Mouse (Mus musculus): ENCODE results near the gene Amdhd2. TPM values are rescaled to one million over a fixed set of nuclear protein-coding genes. Genes with fewer than 3 reads are reported as not detected.

Amdhd2 gene
- polyA plus RNA-seq, 1 experiment from 2014 or later, result 32.9 TPM

DNA sequence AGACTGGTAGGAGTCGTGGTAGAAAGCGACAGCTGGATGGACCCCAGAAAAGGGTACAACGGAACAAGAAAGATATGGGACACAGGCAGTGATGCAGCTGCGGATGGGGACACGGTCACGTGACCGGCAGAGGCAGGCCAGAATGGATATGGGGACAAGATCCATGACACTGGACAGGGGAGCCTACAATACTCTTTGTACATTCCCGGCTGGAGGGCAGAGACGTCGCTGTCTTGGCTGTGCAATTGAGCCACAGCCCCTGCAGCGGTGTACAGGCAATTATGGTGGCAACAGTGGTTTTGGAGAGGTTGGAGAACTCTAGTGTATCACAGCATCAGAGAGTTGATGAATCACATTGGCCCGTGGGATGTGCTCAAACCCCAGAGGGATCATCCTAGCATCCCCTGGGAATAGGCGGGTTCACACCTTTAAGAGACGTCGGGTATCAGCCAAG lies 42.4 kb upstream of the Amdhd2 start:
- peak overlapping the region; percentile 72 for H3K27ac ChIP-seq
- H3K36me3 ChIP-seq, result no peaks in the 10 kb centered on the region
- peaks cover 81% of the 10 kb centered on the region for H3K4me1 ChIP-seq (replicated peaks)
- H3K4me2 ChIP-seq (replicated peaks), result peak overlapping the region; percentile 80
- WGBS, result 9% methylated on average over 15 of the region's 15 CpGs
- H3K9ac ChIP-seq (replicated peaks), result peak overlapping the region; percentile 86
- peak; percentile 35 for ATAC-seq
- H3K9me3 ChIP-seq, result no peaks in the 10 kb centered on the region
- H3K27me3 ChIP-seq, result peaks cover 21% of the 10 kb centered on the region
- peak overlapping the region; percentile 69 for H3K4me3 ChIP-seq (replicated peaks)

DNA sequence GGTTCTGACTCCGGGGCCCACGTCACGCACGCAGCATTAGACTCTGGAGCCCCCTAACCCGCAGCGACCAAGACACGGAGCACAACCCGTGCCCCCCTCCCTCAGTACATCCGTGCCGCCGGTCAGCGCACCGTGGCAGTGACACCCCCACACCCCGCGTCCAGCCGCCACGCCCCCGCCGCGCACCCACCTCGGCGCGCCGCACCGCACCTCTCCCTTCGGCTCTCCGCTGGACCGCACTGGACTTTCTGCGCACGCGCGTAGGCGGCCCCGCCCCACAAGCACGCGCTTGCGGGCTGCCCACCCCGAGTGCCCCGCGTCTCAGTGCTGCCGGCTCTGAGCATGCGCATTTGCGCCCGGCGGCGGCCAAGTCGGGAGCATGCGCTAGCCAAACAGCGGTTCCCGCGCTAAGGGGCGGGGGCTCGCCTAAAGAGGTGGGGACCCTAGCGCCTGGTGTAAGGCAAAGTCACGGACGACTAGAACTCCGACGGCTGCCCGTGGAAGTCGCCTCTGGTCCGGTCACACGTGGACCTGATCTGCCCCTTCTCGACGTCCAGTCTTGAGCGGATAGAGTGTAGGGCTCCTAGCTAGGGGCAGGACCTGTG lies 41.8 kb upstream of the Amdhd2 start, which contains the start of gene Tbc1d24:
Gene Tbc1d24, minus strand, starts transcription at position 279 of the 605 bp plus-strand sequence.
- under 1% methylated on average over 52 of the region's 65 CpGs for WGBS
- Histone ChIP-seq H3K27ac (peak within 1 kb of the TSS; percentile 72), H3K9ac (replicated peaks) (peak within 1 kb of the TSS; percentile 86), H3K27me3 (peaks cover 21% of the 10 kb centered on the region), H3K9me3 (no peaks in the 10 kb centered on the region), H3K4me2 (replicated peaks) (peak within 1 kb of the TSS; percentile 80), H3K36me3 (no peaks in the 10 kb centered on the region), H3K4me1 (replicated peaks) (peaks cover 79% of the 10 kb centered on the region), H3K4me3 (replicated peaks) (peak within 1 kb of the TSS; percentile 69)
- ATAC-seq, result peak; percentile 77

DNA sequence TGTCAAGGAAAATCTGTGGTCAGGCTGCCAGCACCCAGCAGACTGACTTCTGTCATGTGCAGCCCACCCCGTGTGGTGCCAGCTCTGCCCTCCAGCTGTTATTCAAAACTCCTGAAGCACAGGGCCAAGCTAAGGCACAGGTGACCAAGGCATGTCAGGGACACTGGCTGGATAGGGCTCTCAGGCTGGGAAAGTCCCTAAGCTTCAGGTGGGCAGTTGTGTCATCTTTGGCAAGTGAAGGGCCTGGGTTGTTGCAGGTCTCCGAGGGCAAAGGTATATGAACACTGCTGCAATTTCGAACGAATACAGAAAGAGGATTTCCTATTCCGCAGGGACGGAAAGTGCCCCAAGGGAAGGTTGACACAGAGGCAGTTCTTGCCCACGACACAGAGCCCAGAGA lies 41.3 kb upstream of the Amdhd2 start:
- H3K4me1 ChIP-seq (replicated peaks), result peaks cover 77% of the 10 kb centered on the region
- H3K9ac ChIP-seq (replicated peaks), result peak overlapping the region; percentile 86
- H3K27me3 ChIP-seq, result peaks cover 16% of the 10 kb centered on the region
- WGBS, result 8% methylated on average over 7 of the region's 7 CpGs
- H3K9me3 ChIP-seq, result no peaks in the 10 kb centered on the region
- H3K4me2 ChIP-seq (replicated peaks), result peak overlapping the region; percentile 80
- no peaks in the 10 kb centered on the region for H3K36me3 ChIP-seq
- peak overlapping the region; percentile 69 for H3K4me3 ChIP-seq (replicated peaks)
- peak overlapping the region; percentile 36; the same call in 1 of the 2 replicates for H3K27ac ChIP-seq
- no peak for ATAC-seq

DNA sequence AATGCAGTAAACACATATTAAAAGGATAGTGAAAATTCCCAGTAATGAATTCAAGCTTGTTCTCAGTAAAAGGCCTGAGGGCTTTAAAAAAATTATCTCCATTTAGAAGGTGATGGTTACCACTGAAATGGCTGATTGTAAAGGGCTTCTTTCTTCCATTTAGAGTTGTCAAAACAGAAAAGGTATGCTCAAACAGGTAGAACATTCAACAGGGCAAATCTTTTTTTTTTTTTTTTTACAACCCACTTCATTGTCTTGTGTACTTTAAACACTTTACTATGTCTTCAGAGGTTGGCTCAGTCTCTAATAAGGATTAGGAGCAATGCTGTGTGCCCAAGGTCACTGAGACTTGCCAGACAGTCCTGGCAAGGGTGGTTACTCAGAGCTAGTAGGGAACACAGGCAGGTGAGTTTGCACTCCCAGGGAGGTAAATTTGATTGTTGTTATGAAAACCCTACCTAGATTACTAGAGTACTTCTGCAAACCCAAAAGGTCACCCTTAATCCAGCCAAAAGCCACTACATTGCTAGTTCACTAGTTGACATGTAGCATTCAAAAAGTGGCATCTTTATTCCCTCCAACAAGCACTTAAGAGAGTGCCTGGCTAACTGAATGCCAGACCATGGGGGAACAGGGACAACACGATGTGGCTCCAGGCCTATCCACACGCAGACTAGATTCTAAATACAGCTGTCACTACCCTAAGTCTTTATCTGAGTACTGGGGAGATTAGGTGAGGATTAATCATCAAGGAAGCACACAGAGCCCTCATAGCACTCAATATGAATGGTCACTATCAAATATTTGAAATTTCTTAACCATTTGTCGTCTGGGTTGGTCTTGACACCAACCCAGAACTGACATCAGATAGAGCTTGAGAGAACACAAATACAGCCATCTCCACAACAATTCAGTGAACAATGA lies 40.3 kb upstream of the Amdhd2 start:
- Histone ChIP-seq H3K4me1 (replicated peaks) (peaks cover 67% of the 10 kb centered on the region), H3K27ac (no peak overlapping the region), H3K4me2 (replicated peaks) (peak overlapping the region; percentile 80), H3K9ac (replicated peaks) (peak overlapping the region; percentile 86; the same call in 1 of the 2 replicates), H3K9me3 (no peaks in the 10 kb centered on the region), H3K27me3 (peaks cover 15% of the 10 kb centered on the region), H3K36me3 (no peaks in the 10 kb centered on the region), H3K4me3 (replicated peaks) (peak overlapping the region; percentile 69)
- no peak for ATAC-seq
- 75% methylated on average over 3 of the region's 3 CpGs for WGBS

DNA sequence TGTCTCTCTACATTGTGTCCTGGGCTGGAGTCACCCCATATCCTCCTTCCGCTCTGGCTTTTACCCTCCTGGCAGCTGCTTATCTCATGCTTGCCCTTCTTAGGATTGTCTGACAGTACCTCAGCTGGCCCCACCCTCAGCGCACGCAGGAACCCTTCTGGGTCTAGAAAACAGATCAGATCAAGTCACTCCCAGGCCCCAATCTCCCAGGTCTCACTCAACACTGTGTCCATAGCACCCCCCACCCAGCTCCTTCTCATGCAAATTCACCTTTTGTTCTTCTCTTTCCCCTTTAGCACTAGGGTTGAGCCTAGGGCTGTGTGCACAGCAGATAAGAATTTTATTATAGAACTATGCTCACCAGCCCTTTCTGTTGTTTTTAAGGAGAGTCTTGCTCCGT lies 39.5 kb upstream of the Amdhd2 start:
- Histone ChIP-seq H3K4me3 (replicated peaks) (0 out of 2 replicates have a peak overlapping the region, but pooled peaks have one; percentile 69), H3K4me1 (replicated peaks) (peaks cover 59% of the 10 kb centered on the region), H3K9ac (replicated peaks) (peak overlapping the region; percentile 86; the same call in 1 of the 2 replicates), H3K9me3 (no peaks in the 10 kb centered on the region), H3K27me3 (peaks cover 12% of the 10 kb centered on the region), H3K36me3 (no peaks in the 10 kb centered on the region), H3K4me2 (replicated peaks) (peak overlapping the region; percentile 80), H3K27ac (peak overlapping the region; percentile 21; the same call in 1 of the 2 replicates)
- WGBS, result 33% methylated on average over 4 of the region's 4 CpGs
- ATAC-seq, result no peak

DNA sequence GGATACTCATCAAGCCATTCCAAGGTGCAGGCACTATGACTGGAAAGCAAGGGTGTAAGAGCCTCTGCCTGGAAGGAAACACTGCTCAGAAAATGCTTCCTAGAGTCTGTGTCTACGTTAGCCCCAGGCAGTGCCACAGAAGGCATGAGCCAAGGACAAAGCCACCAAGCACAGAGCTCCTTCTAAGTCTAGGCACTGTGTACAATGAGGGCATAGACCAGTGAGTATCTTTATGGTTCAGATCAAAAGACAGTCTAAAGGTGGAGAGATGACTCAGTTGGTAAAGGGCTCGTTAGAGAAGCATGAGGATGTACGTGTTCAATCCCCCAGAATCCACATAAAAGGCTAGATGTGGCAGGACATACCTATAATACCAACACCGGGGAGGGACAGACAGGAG lies 37.5 kb upstream of the Amdhd2 start:
- Histone ChIP-seq H3K4me3 (replicated peaks) (no peak overlapping the region), H3K27me3 (no peaks in the 10 kb centered on the region), H3K27ac (no peak overlapping the region), H3K9me3 (no peaks in the 10 kb centered on the region), H3K4me2 (replicated peaks) (no peak overlapping the region), H3K36me3 (no peaks in the 10 kb centered on the region), H3K4me1 (replicated peaks) (peaks cover 50% of the 10 kb centered on the region), H3K9ac (replicated peaks) (no peak overlapping the region)
- no peak for ATAC-seq
- 81% methylated on average over 4 of the region's 4 CpGs for WGBS

DNA sequence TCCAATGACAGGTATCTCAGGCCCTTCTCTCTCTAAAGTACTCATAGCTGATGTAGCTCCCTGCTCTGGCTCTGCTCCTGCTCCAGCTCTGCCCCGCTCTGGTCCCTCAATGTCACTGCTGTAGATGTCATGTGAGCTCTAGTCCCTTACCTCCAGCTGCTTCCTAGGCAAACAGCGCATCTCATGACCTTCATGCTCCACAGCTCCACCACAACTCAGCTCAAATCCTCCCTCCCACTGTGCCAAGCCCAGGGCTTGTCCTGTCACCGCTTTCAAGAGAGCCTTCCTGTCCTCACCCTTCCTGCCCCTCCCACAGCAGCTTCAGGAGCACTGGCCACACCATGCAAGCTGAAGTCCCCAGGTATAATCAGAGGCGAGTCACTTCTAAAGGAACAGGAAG lies 36.2 kb upstream of the Amdhd2 start:
- H3K27me3 ChIP-seq, result no peaks in the 10 kb centered on the region
- H3K27ac ChIP-seq, result no peak overlapping the region
- ATAC-seq, result no peak
- peaks cover 43% of the 10 kb centered on the region for H3K4me1 ChIP-seq (replicated peaks)
- no peak overlapping the region for H3K9ac ChIP-seq (replicated peaks)
- no peak overlapping the region for H3K4me2 ChIP-seq (replicated peaks)
- H3K36me3 ChIP-seq, result no peaks in the 10 kb centered on the region
- 70% methylated on average over 4 of the region's 4 CpGs for WGBS
- H3K4me3 ChIP-seq (replicated peaks), result no peak overlapping the region
- no peaks in the 10 kb centered on the region for H3K9me3 ChIP-seq

DNA sequence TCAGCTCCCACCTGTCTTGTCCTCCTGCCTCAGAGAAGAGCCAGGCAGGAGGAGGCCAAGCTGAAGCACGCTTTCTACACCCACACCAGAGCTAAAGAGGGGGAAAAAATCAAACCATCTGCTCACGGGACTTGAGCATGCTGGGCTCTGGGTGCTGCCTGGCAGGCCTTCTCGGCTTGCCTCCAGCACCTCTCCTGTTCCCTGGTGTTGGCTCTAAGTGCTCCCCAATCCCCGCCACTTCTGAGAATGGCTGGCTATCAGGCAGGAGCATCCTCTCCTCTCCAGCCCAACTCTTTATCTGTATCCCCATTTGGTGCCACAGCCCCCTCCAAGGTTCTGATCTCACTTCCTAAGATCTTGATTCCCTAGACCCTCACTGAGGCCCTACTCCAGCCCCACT lies 35.7 kb upstream of the Amdhd2 start:
- Histone ChIP-seq H3K9ac (replicated peaks) (0 out of 2 replicates have a peak overlapping the region, but pooled peaks have one; percentile 24), H3K27ac (no peak overlapping the region), H3K4me3 (replicated peaks) (no peak overlapping the region), H3K4me2 (replicated peaks) (no peak overlapping the region), H3K4me1 (replicated peaks) (peaks cover 38% of the 10 kb centered on the region), H3K9me3 (no peaks in the 10 kb centered on the region), H3K36me3 (no peaks in the 10 kb centered on the region), H3K27me3 (no peaks in the 10 kb centered on the region)
- ATAC-seq, result no peak
- WGBS, result 91% methylated on average over 4 of the region's 4 CpGs

DNA sequence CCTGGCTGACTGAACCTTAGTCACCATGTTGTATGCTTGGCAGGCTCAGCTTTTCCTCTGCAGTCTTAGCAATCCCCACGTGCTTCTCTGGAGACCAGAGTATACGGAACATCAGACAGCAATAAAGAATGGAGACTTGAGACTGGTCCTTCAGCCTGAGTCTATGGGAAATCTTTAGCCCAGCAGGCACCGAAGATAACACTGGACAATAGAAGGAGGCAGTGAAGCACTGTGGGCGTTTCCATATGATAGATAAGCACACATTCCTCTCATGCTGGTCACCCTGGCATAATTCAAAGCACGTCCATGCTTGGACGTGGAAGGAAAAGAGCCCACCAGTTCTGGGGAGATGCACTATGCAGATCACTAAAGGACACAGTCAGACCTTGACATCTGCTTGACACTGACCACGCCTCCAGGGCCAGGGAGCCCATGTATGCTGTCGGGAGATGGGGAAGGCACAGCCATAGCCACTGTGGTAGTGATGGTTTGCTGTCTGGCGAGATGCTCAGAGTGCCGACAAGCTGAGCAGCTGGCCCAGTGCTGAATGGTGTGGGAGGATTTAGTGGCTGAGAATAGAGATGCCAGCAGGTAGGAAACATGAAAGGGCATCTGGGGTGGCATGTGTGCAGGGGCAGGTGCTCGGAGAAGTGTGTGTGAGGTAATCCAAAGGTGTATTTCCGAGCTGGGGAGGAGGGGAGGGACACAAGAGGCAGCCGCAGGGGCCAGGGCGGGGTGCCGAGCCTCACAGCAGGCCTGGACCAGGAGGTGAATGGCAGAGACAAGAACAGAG lies 33.7 kb upstream of the Amdhd2 start:
- no peaks in the 10 kb centered on the region for H3K27me3 ChIP-seq
- ATAC-seq, result no peak
- 0 out of 2 replicates have a peak overlapping the region, but pooled peaks have one; percentile 36 for H3K9ac ChIP-seq (replicated peaks)
- H3K4me2 ChIP-seq (replicated peaks), result no peak overlapping the region
- 67% methylated on average over 15 of the region's 15 CpGs for WGBS
- no peaks in the 10 kb centered on the region for H3K9me3 ChIP-seq
- H3K27ac ChIP-seq, result peak overlapping the region; percentile 19; the same call in 1 of the 2 replicates
- H3K4me3 ChIP-seq (replicated peaks), result no peak overlapping the region
- H3K4me1 ChIP-seq (replicated peaks), result peaks cover 18% of the 10 kb centered on the region
- 0 out of 2 replicates have a peak, but pooled peaks cover 5% of the 10 kb centered on the region for H3K36me3 ChIP-seq

DNA sequence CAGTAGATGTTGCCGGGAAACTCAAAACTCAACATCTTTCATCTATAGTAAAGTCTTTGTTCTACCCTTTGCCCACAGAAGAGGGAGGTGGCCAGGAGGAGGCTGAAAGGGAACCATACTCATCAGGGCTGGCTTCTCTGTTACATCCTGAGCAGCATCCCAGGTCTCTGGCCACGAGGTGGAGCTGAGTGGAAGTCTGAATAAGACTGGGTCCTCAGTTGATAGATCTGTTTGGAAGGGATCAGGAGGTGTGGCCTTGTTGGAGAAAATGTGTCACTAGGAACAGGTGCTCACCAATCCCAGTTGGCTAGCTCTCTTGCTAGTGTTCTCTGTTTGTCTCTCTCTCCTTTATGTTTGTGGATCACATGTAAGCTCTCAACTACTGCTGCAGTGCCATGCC lies 31.8 kb upstream of the Amdhd2 start:
- Histone ChIP-seq H3K36me3 (0 out of 2 replicates have a peak, but pooled peaks cover 5% of the 10 kb centered on the region), H3K4me3 (replicated peaks) (no peak overlapping the region), H3K9ac (replicated peaks) (no peak overlapping the region), H3K4me2 (replicated peaks) (no peak overlapping the region), H3K4me1 (replicated peaks) (peaks cover 13% of the 10 kb centered on the region; the same call in 1 of the 2 replicates), H3K9me3 (no peaks in the 10 kb centered on the region), H3K27ac (no peak overlapping the region), H3K27me3 (no peaks in the 10 kb centered on the region)
- WGBS, result 66% methylated on average over 2 of the region's 2 CpGs
- no peak for ATAC-seq

DNA sequence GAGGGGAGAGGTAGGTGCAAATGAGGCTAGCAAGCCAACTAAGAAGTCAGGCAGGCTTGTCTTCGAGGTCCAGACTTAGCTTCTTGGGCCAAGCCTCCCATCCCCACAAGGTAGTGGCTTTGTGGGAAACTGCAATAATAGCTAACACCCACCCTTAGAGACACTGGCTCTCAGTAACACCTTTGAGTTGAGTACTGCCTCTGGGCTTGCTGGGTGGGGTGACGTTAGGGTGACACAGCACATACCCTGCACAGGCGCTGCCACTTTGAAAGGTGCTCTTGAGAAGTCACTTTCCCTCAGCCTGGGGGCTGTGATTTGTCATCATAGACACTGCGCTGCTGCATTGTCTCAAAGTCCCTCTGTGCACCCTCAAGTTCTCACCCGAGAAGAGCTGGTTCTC lies 30.2 kb upstream of the Amdhd2 start:
- peaks cover 11% of the 10 kb centered on the region; the same call in 1 of the 2 replicates for H3K4me1 ChIP-seq (replicated peaks)
- H3K4me3 ChIP-seq (replicated peaks), result no peak overlapping the region
- H3K27ac ChIP-seq, result no peak overlapping the region
- no peaks in the 10 kb centered on the region for H3K27me3 ChIP-seq
- WGBS, result 94% methylated on average over 5 of the region's 5 CpGs
- no peaks in the 10 kb centered on the region for H3K9me3 ChIP-seq
- no peak for ATAC-seq
- H3K4me2 ChIP-seq (replicated peaks), result no peak overlapping the region
- H3K36me3 ChIP-seq, result peaks cover 8% of the 10 kb centered on the region; the same call in 1 of the 2 replicates
- H3K9ac ChIP-seq (replicated peaks), result no peak overlapping the region

All from midbrain, embryonic 13.5 days (tissue).